Mouse (Mus musculus) kidney, postnatal 0 days (tissue): ENCODE data around the gene Hist1h2ab. TPM values are rescaled to one million over a fixed set of nuclear protein-coding genes. Genes with fewer than 3 reads are reported as not detected.
"Not testable (repeated sequence)": the region's sequence is repeated elsewhere in the genome, so short reads cannot be mapped to it uniquely, and the experiment has no call there.

Source experiments
- ATAC-seq: fragments of 200-750 bp; cut with Nextera tagmentation; replicated peaks from 2 replicates; pipeline ENCODE4 v1.8.0; 2017; ENCODE audit warnings: low read depth, moderate number of reproducible peaks, moderate TSS enrichment, moderate library complexity; ENCODE audit not compliant: low FRiP score
- DNase-seq: peaks from one replicate; pipeline ENCODE4 v3.0.0-alpha.2; 2016; ENCODE audit warnings: low spot score
- H3K27ac ChIP-seq: fragments of 300-500 bp; sonication (generic); 2 replicates; pipeline ENCODE4 v1.5.1; 2014; ENCODE audit warnings: mild to moderate bottlenecking
- H3K27me3 ChIP-seq: fragments of 300-500 bp; sonication (generic); 2 replicates; pipeline ENCODE4 v1.6.1; 2014; ENCODE audit warnings: low read length, mixed read lengths; ENCODE audit not compliant: insufficient read depth
- H3K36me3 ChIP-seq: fragments of 300-500 bp; sonication (generic); 2 replicates; pipeline ENCODE4 v1.6.1; 2014; ENCODE audit warnings: low read length, mixed read lengths; ENCODE audit not compliant: insufficient read depth
- H3K4me1 ChIP-seq: fragments of 300-500 bp; sonication (generic); replicated peaks from 2 replicates; pipeline ENCODE4 v1.6.1; 2014; ENCODE audit warnings: antibody characterized with exemption, low read length, mixed read lengths; ENCODE audit not compliant: insufficient read depth
- H3K4me2 ChIP-seq: fragments of 300-500 bp; sonication (generic); 2 replicates; pipeline ENCODE4 v1.6.1; 2014; ENCODE audit warnings: mild to moderate bottlenecking, low read length, moderate library complexity, mixed read lengths
- H3K4me3 ChIP-seq: fragments of 300-500 bp; sonication (generic); replicated peaks from 2 replicates; pipeline ENCODE4 v1.5.1; 2014; ENCODE audit warnings: low read depth, low read length
- H3K9ac ChIP-seq: fragments of 300-500 bp; sonication (generic); 2 replicates; pipeline ENCODE4 v1.6.1; 2014; ENCODE audit warnings: low read depth, low read length
- H3K9me3 ChIP-seq: fragments of 300-500 bp; sonication (generic); replicated peaks from 2 replicates; pipeline ENCODE4 v1.6.1; 2016; ENCODE audit warnings: low read length, inconsistent platforms, mixed read lengths
- CTCF ChIP-seq: IDR thresholded peaks from 2 replicates; pipeline ENCODE4 v1.5.1; 2016; ENCODE audit warnings: antibody characterized with exemption, low read depth, mild to moderate bottlenecking, moderate library complexity
- WGBS: fragments of 180-500 bp; shearing (Covaris S2); extraction: QIAGEN DNeasy Blood & Tissue Kit; methylation state at CpG from one replicate; pipeline ENCODE4 v1.1.7; 2014; 5-methylcytosine and 5-hydroxymethylcytosine counted together
- polyA plus RNA-seq: library from polyadenylated mRNA; unstranded; fragments of >200 nt; fragmentation: Nextera tagmentation; extraction: Ambion mirVana; gene quantifications from 2 replicates; pipeline ENCODE4 v1.2.1, GENCODE M21; 2015

Hist1h2ab gene
- polyA plus RNA-seq = 21.7 and 26.6 TPM in 2 replicates

- not testable (repeated sequence) for H3K9me3 ChIP-seq, H3K36me3 ChIP-seq, H3K27me3 ChIP-seq
- TF ChIP-seq CTCF = 0 out of 2 replicates have a peak, but pooled peaks have one; percentile 10
- peak within 1 kb of the TSS; percentile 52 for H3K4me2 ChIP-seq
- peak within 1 kb of the TSS; percentile 48; the same call in 1 of the 2 replicates for H3K9ac ChIP-seq
- peak within 1 kb of the TSS; percentile 26 for H3K4me3 ChIP-seq
- H3K4me1 ChIP-seq = peaks cover 11% of the 10 kb centered on the region
- ATAC-seq (0 out of 2 replicates have a peak, but pooled peaks have one; percentile 37), DNase-seq (peak; percentile 97)
- peak within 1 kb of the TSS; percentile 92 for H3K27ac ChIP-seq
- WGBS = under 1% methylated on average over 25 of the region's 47 CpGs
Observed at GRCm38 (mm10) chr13:23750839-23751477, at the start of gene Hist1h2ab. Gene Hist1h2ab (plus strand): TSS chr13:23751126.

DNA sequence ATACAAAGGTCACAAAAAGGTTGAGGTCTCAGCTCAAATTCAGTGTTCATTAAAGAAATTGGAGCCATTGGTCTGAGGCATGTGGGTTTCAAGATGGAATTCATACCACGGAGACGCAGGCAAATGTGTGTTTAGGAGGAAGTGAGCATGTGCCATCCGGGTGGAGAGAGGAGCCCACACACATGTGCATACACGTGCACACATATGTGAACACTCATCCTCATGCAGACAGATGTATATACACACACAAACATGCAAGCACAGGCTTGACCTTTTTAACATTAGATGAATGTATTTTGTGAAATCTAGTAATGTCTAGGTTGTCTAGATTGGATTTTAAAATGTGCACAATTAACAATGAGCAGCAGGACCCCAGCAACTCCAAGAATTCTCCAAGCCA is 48.7 kb upstream of the Hist1h2ab start:
- 80% methylated on average over 4 of the region's 4 CpGs for WGBS
- ATAC-seq = no peak

DNA sequence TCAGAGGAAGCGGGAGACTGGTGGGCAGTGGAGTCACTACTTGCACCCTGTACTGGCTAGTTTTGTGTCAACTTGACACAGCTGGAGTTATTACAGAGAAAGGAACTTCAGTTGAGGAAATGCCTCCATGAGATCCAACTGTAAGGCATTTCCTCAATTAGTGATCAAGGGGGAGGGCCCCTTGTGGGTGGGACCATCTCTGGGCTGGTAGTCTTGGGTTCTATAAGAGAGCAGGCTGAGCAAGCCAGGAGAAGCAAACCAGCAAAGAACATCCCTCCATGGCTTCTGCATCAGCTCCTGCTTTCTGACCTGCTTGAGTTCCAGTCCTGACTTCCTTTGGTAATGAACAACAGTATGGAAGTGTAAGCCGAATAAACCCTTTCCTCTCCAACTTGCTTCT is 48.1 kb upstream of the Hist1h2ab start:
- DNase-seq, ATAC-seq: not testable (repeated sequence)
- 57% methylated on average over 2 of the region's 2 CpGs for WGBS

More for the DNA sequence above, 48.7 kb upstream of the Hist1h2ab start:
- no peak overlapping the region for H3K27ac ChIP-seq
- no peak overlapping the region for H3K4me2 ChIP-seq
- H3K36me3 ChIP-seq = no peaks in the 10 kb centered on the region
- TF ChIP-seq CTCF = no peak
- H3K4me1 ChIP-seq = no peaks in the 10 kb centered on the region
- H3K9ac ChIP-seq = no peak overlapping the region
- H3K4me3 ChIP-seq = no peak overlapping the region
- DNase-seq = no peak
- H3K27me3 ChIP-seq = no peaks in the 10 kb centered on the region
- H3K9me3 ChIP-seq = no peaks in the 10 kb centered on the region

DNA sequence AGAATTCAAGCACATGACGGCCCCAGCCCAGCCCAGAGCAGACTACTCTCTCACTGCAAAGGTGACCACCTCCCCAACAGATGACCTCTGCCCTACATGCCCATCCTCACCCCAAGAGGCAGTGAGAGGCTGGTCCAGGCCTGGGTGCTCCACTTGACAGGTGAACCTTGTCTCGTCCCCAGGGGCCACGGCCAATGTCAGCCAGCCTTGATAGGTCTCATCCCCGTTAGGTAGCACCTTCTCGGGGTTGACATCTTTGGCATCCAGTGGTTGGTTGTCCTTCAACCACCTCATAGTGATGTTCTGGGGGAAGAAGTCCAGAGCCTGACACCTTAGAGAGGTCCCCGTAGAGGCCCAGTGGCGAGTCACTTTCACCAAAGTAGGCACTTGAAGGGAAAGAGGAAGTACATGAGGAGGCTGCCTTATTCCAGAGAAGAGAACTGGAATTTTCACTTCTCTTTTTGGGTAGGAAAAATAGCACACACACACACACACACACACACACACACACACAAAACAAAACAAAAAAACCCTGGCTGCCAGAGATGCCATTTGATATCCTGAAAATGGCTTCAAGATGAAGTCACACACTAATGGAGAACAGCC is 45.1 kb upstream of the Hist1h2ab start:
- no peak for ATAC-seq
- H3K4me1 ChIP-seq = no peaks in the 10 kb centered on the region
- H3K4me3 ChIP-seq = no peak overlapping the region
- no peak for TF ChIP-seq CTCF
- no peak for DNase-seq
- WGBS = 88% methylated on average over 7 of the region's 7 CpGs
- H3K9ac ChIP-seq = no peak overlapping the region
- no peaks in the 10 kb centered on the region for H3K27me3 ChIP-seq
- no peak overlapping the region for H3K4me2 ChIP-seq
- H3K27ac ChIP-seq = no peak overlapping the region
- H3K36me3 ChIP-seq = no peaks in the 10 kb centered on the region
- H3K9me3 ChIP-seq = no peaks in the 10 kb centered on the region

More for the DNA sequence above, 48.1 kb upstream of the Hist1h2ab start:
- H3K4me3 ChIP-seq, H3K9ac ChIP-seq, H3K36me3 ChIP-seq, H3K27ac ChIP-seq, H3K4me2 ChIP-seq, H3K27me3 ChIP-seq, H3K9me3 ChIP-seq, H3K4me1 ChIP-seq: not testable (repeated sequence)

GRCm38 (mm10) chr13:23706771-23707170 is 44.2 kb upstream of the Hist1h2ab start:
- H3K9ac ChIP-seq = no peak overlapping the region
- H3K4me1 ChIP-seq = no peaks in the 10 kb centered on the region
- no peaks in the 10 kb centered on the region for H3K9me3 ChIP-seq
- DNase-seq = no peak
- no peaks in the 10 kb centered on the region for H3K27me3 ChIP-seq
- no peak overlapping the region for H3K4me3 ChIP-seq
- WGBS = 93% methylated on average over 12 of the region's 12 CpGs
- no peak overlapping the region for H3K4me2 ChIP-seq
- H3K27ac ChIP-seq = no peak overlapping the region
- no peak for TF ChIP-seq CTCF
- no peaks in the 10 kb centered on the region for H3K36me3 ChIP-seq
- ATAC-seq = no peak

- no peaks in the 10 kb centered on the region for H3K4me1 ChIP-seq
- H3K4me3 ChIP-seq = no peak overlapping the region
- no peaks in the 10 kb centered on the region for H3K27me3 ChIP-seq
- H3K9ac ChIP-seq = no peak overlapping the region
- no peaks in the 10 kb centered on the region for H3K9me3 ChIP-seq
- no peak for DNase-seq
- ATAC-seq = no peak
- no peaks in the 10 kb centered on the region for H3K36me3 ChIP-seq
- no peak overlapping the region for H3K27ac ChIP-seq
- WGBS = 90% methylated on average over 4 of the region's 4 CpGs
- TF ChIP-seq CTCF = no peak
- H3K4me2 ChIP-seq = no peak overlapping the region
Observed at GRCm38 (mm10) chr13:23708041-23708440, 42.9 kb upstream of the Hist1h2ab start.
